Mouse (Mus musculus) forebrain, embryonic 12.5 days (tissue): ENCODE measurements around the gene Usp29. TPM values are rescaled to one million over a fixed set of nuclear protein-coding genes. Genes with fewer than 3 reads are reported as not detected.
"Not testable (repeated sequence)": the region's sequence is repeated elsewhere in the genome, so short reads cannot be mapped to it uniquely, and the experiment has no call there.

ENCODE experiments used
- ATAC-seq: fragments of 200-750 bp; cut with Nextera tagmentation; 2 replicates; pipeline ENCODE4 v1.8.0; 2017; ENCODE audit warnings: moderate TSS enrichment; ENCODE audit not compliant: low FRiP score
- H3K27ac ChIP-seq: fragments of 300-500 bp; sonication (generic); 2 replicates; pipeline ENCODE4 v1.5.1; 2016; ENCODE audit warnings: mild to moderate bottlenecking
- H3K27me3 ChIP-seq: fragments of 300-500 bp; sonication (generic); 2 replicates; pipeline ENCODE4 v1.6.1; 2016; ENCODE audit warnings: mild to moderate bottlenecking
- H3K36me3 ChIP-seq: fragments of 300-500 bp; sonication (generic); replicated peaks from 2 replicates; pipeline ENCODE4 v1.6.1; 2016; ENCODE audit warnings: mild to moderate bottlenecking
- H3K4me1 ChIP-seq: fragments of 300-500 bp; sonication (generic); 2 replicates; pipeline ENCODE4 v1.6.1; 2016
- H3K4me2 ChIP-seq: fragments of 300-500 bp; sonication (generic); 2 replicates; pipeline ENCODE4 v1.6.1; 2016; ENCODE audit warnings: mild to moderate bottlenecking, moderate library complexity
- H3K4me3 ChIP-seq: fragments of 300-500 bp; sonication (generic); replicated peaks from 2 replicates; pipeline ENCODE4 v1.5.1; 2016; ENCODE audit warnings: mild to moderate bottlenecking
- H3K9ac ChIP-seq: fragments of 300-500 bp; sonication (generic); 2 replicates; pipeline ENCODE4 v1.6.1; 2016; ENCODE audit warnings: mild to moderate bottlenecking
- H3K9me3 ChIP-seq: fragments of 300-500 bp; sonication (generic); 2 replicates; pipeline ENCODE4 v1.6.1; 2016
- WGBS: fragments of 180-500 bp; shearing (Covaris S2); methylation state at CpG from one replicate; pipeline ENCODE4 v1.1.7; 2016; 5-methylcytosine and 5-hydroxymethylcytosine counted together
- microRNA counts: library from miRNA; unstranded; fragments of <30 nt; microRNA quantifications from one replicate; lab custom pipeline; 2017
- microRNA-seq: library from miRNA; unstranded; fragments of <30 nt; microRNA quantifications from one replicate; pipeline ENCODE4, GENCODE M21; 2017
- polyA plus RNA-seq: library from polyadenylated mRNA; unstranded; fragments of >200 nt; fragmentation: Nextera tagmentation; extraction: Ambion mirVana; gene quantifications from 2 replicates; pipeline ENCODE4 v1.2.1, GENCODE M21; 2016

Usp29 gene
- polyA plus RNA-seq, 1 experiment from 2014 or later: 21.0 TPM

- not testable (repeated sequence) for H3K4me1 ChIP-seq, H3K4me2 ChIP-seq, H3K9me3 ChIP-seq, H3K36me3 ChIP-seq, H3K27me3 ChIP-seq, ATAC-seq, H3K4me3 ChIP-seq, H3K9ac ChIP-seq, H3K27ac ChIP-seq
- WGBS: 85% methylated on average over 11 of the region's 11 CpGs
Observed at GRCm38 (mm10) chr7:6995251-6995650, 264.9 kb downstream of the Usp29 start, which contains the start of gene Aurkc. Aurkc (plus strand) TSS chr7:6995300.

DNA sequence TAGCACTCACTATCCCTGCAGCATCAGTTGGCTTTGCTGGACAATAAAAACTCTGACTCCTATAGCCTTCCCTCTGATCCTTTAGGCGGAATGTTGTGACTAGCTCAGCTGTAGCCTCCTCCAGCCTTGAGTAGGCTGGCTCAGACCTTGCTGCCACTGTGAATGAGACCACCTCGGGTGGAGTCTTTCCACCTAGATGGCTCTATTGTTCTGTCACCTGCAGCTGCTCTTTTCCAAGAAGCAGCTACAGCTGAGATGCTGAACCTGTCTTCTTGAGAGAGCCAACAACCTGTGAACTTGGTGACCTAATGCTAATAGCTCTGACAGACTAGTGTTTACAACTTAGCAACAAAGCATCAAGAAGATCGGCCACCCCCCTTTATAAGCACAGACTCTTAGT, 268.5 kb downstream of the Usp29 start:
- not testable (repeated sequence) for H3K4me3 ChIP-seq, H3K36me3 ChIP-seq, H3K4me2 ChIP-seq, ATAC-seq, H3K4me1 ChIP-seq, H3K27ac ChIP-seq, H3K9ac ChIP-seq, H3K27me3 ChIP-seq, H3K9me3 ChIP-seq
- WGBS: 60% methylated on average over 3 of the region's 3 CpGs

- WGBS: 76% methylated on average over 5 of the region's 5 CpGs
- not testable (repeated sequence) for H3K4me3 ChIP-seq, H3K9me3 ChIP-seq, H3K9ac ChIP-seq, ATAC-seq, H3K4me1 ChIP-seq, H3K4me2 ChIP-seq, H3K27ac ChIP-seq, H3K36me3 ChIP-seq, H3K27me3 ChIP-seq
Observed at GRCm38 (mm10) chr7:7005441-7005840, 275.1 kb downstream of the Usp29 start.

MicroRNAs encoded within 50 kb of the gene (microRNA counts, 519-probe panel; counts per million panel counts)
- microRNA mmu-miR-3099 (lab: Ali Mortazavi, UCI): not detected

Small RNA genes lying within 50 kb of the gene (microRNA-seq; reads per million reads assigned to microRNA genes)
- gene Mir3099: 239 reads per million, percentile 61 among the genes with 10 or more reads in this experiment

Other genes with a start within 250 kb of the Usp29 start
- gene Olfr5, start 243.6 kb upstream of the Usp29 start, polyA plus RNA-seq: not detected in 2 replicates
- not detected in 2 replicates for gene Olfr1347, start 230.8 kb upstream of the Usp29 start, polyA plus RNA-seq
- not detected in 2 replicates for gene Olfr1348, start 221.8 kb upstream of the Usp29 start, polyA plus RNA-seq
- gene Olfr1349, start 207.6 kb upstream of the Usp29 start, polyA plus RNA-seq: not detected in 2 replicates
- not detected in 2 replicates for gene Olfr1350, start 165.7 kb upstream of the Usp29 start, polyA plus RNA-seq
- gene Zim1, start 34.1 kb upstream of the Usp29 start, polyA plus RNA-seq: 0.80 and 1.1 TPM in 2 replicates
- 119 and 132 TPM in 2 replicates for gene Peg3, start 147 bp upstream of the Usp29 start, polyA plus RNA-seq